Mouse (Mus musculus) macrophage (primary cell): ENCODE data around the gene Gpm6b. TPM values are rescaled to one million over a fixed set of nuclear protein-coding genes. Genes with fewer than 3 reads are reported as not detected.

Source experiments
- H3K27ac ChIP-seq: fragments of 350-480 bp; formaldehyde crosslinking; 2 replicates; pipeline ENCODE4 v1.9.0; 2021
- H3K36me3 ChIP-seq: fragments of 350-480 bp; formaldehyde crosslinking; 2 replicates; pipeline ENCODE4 v1.9.0; 2021; ENCODE audit errors: inconsistent target
- H3K4me3 ChIP-seq: fragments of 350-480 bp; formaldehyde crosslinking; 2 replicates; pipeline ENCODE4 v1.9.0; 2021; ENCODE audit errors: inconsistent target
- H3K79me2 ChIP-seq: fragments of 350-480 bp; formaldehyde crosslinking; 2 replicates; pipeline ENCODE4 v1.9.0; 2021; ENCODE audit errors: inconsistent target
- WGBS: methylation state at CpG from one replicate; pipeline ENCODE4 v1.1.7; 2026; ENCODE audit warnings: inconsistent platforms; ENCODE audit not compliant: missing documents; 5-methylcytosine and 5-hydroxymethylcytosine counted together
- polyA plus RNA-seq: library from polyadenylated mRNA; stranded (reverse); fragments of 250-400 nt; gene quantifications from 3 replicates; pipeline ENCODE4 v1.2.4, GENCODE M21; 2018; ENCODE audit warnings: inconsistent platforms

Gene Gpm6b
- polyA plus RNA-seq, 1 experiment from 2014 or later: 0.03 TPM

GRCm38 (mm10) chrX:166328219-166328901 lies 89.6 kb downstream of the Gpm6b start:
- Histone ChIP-seq H3K27ac (no peak overlapping the region), H3K36me3 (no peaks in the 10 kb centered on the region), H3K79me2 (no peaks in the 10 kb centered on the region), H3K4me3 (no peak overlapping the region)
- WGBS: 80% methylated on average over 3 of the region's 3 CpGs

GRCm38 (mm10) chrX:166328904-166329451 lies 90.3 kb downstream of the Gpm6b start:
- Histone ChIP-seq H3K36me3 (no peaks in the 10 kb centered on the region), H3K4me3 (no peak overlapping the region), H3K27ac (no peak overlapping the region), H3K79me2 (no peaks in the 10 kb centered on the region)
- 28% methylated on average over 9 of the region's 9 CpGs for WGBS

- Histone ChIP-seq H3K36me3 (no peaks in the 10 kb centered on the region), H3K4me3 (no peak overlapping the region), H3K27ac (no peak overlapping the region), H3K79me2 (no peaks in the 10 kb centered on the region)
- 97% methylated on average over 6 of the region's 6 CpGs for WGBS
Measured at GRCm38 (mm10) chrX:166334516-166335136, 95.9 kb downstream of the Gpm6b start.

GRCm38 (mm10) chrX:166338353-166338752 lies 99.6 kb downstream of the Gpm6b start:
- 92% methylated on average over 5 of the region's 5 CpGs for WGBS
- Histone ChIP-seq H3K27ac (no peak overlapping the region), H3K4me3 (no peak overlapping the region), H3K79me2 (no peaks in the 10 kb centered on the region), H3K36me3 (no peaks in the 10 kb centered on the region)

GRCm38 (mm10) chrX:166338784-166339520 lies 100.2 kb downstream of the Gpm6b start:
- Histone ChIP-seq H3K4me3 (no peak overlapping the region), H3K27ac (no peak overlapping the region), H3K36me3 (no peaks in the 10 kb centered on the region), H3K79me2 (no peaks in the 10 kb centered on the region)
- WGBS: 91% methylated on average over 9 of the region's 9 CpGs

- no peaks in the 10 kb centered on the region for H3K36me3 ChIP-seq
- H3K79me2 ChIP-seq: no peaks in the 10 kb centered on the region
- H3K4me3 ChIP-seq: no peak overlapping the region
- no peak overlapping the region for H3K27ac ChIP-seq
- WGBS: 70% methylated on average over 4 of the region's 4 CpGs
Measured at GRCm38 (mm10) chrX:166339911-166340310, 101.2 kb downstream of the Gpm6b start.

- no peaks in the 10 kb centered on the region for H3K79me2 ChIP-seq
- no peak overlapping the region for H3K4me3 ChIP-seq
- WGBS: 47% methylated on average over 6 of the region's 6 CpGs
- H3K36me3 ChIP-seq: no peaks in the 10 kb centered on the region
- H3K27ac ChIP-seq: no peak overlapping the region
Measured at GRCm38 (mm10) chrX:166341795-166342194, 103.1 kb downstream of the Gpm6b start.

GRCm38 (mm10) chrX:166344228-166345015 lies 105.7 kb downstream of the Gpm6b start:
- Histone ChIP-seq H3K27ac (no peak overlapping the region), H3K4me3 (no peak overlapping the region), H3K79me2 (no peaks in the 10 kb centered on the region), H3K36me3 (no peaks in the 10 kb centered on the region)
- 74% methylated on average over 9 of the region's 10 CpGs for WGBS

GRCm38 (mm10) chrX:166348086-166348485 lies 109.4 kb downstream of the Gpm6b start:
- H3K36me3 ChIP-seq: no peaks in the 10 kb centered on the region
- no peak overlapping the region for H3K27ac ChIP-seq
- 92% methylated on average over 6 of the region's 6 CpGs for WGBS
- H3K4me3 ChIP-seq: no peak overlapping the region
- no peaks in the 10 kb centered on the region for H3K79me2 ChIP-seq

GRCm38 (mm10) chrX:166348634-166349033 lies 109.9 kb downstream of the Gpm6b start:
- no peaks in the 10 kb centered on the region for H3K79me2 ChIP-seq
- no peak overlapping the region for H3K4me3 ChIP-seq
- WGBS: 90% methylated on average over 4 of the region's 4 CpGs
- no peaks in the 10 kb centered on the region for H3K36me3 ChIP-seq
- no peak overlapping the region for H3K27ac ChIP-seq

- H3K4me3 ChIP-seq: no peak overlapping the region
- H3K79me2 ChIP-seq: no peaks in the 10 kb centered on the region
- no peak overlapping the region for H3K27ac ChIP-seq
- no peaks in the 10 kb centered on the region for H3K36me3 ChIP-seq
- WGBS: 23% methylated on average over 5 of the region's 6 CpGs
Measured at GRCm38 (mm10) chrX:166351790-166352189, 113.1 kb downstream of the Gpm6b start.

GRCm38 (mm10) chrX:166353412-166353811 lies 114.7 kb downstream of the Gpm6b start:
- H3K27ac ChIP-seq: no peak overlapping the region
- no peak overlapping the region for H3K4me3 ChIP-seq
- no peaks in the 10 kb centered on the region for H3K79me2 ChIP-seq
- no peaks in the 10 kb centered on the region for H3K36me3 ChIP-seq
- WGBS: 73% methylated on average over 2 of the region's 2 CpGs

GRCm38 (mm10) chrX:166354913-166355312 lies 116.2 kb downstream of the Gpm6b start:
- H3K79me2 ChIP-seq: no peaks in the 10 kb centered on the region
- no peaks in the 10 kb centered on the region for H3K36me3 ChIP-seq
- WGBS: 89% methylated on average over 1 of the region's 1 CpGs
- no peak overlapping the region for H3K4me3 ChIP-seq
- H3K27ac ChIP-seq: no peak overlapping the region

GRCm38 (mm10) chrX:166356276-166356675 lies 117.6 kb downstream of the Gpm6b start:
- Histone ChIP-seq H3K4me3 (no peak overlapping the region), H3K36me3 (no peaks in the 10 kb centered on the region), H3K27ac (no peak overlapping the region), H3K79me2 (no peaks in the 10 kb centered on the region)
- WGBS: 77% methylated on average over 3 of the region's 3 CpGs
